Mouse (Mus musculus) liver, postnatal 0 days (tissue): ENCODE results near the gene Mocs1.

Source experiments
- CTCF ChIP-seq: sonication (generic); IDR thresholded peaks from 2 replicates; pipeline ENCODE4 v1.5.1; 2016; ENCODE audit warnings: antibody characterized with exemption, low read depth
- EP300 ChIP-seq: IDR thresholded peaks from 2 replicates; pipeline ENCODE4 v1.6.1; 2016; ENCODE audit warnings: antibody characterized with exemption, low read depth, mild to moderate bottlenecking

DNA sequence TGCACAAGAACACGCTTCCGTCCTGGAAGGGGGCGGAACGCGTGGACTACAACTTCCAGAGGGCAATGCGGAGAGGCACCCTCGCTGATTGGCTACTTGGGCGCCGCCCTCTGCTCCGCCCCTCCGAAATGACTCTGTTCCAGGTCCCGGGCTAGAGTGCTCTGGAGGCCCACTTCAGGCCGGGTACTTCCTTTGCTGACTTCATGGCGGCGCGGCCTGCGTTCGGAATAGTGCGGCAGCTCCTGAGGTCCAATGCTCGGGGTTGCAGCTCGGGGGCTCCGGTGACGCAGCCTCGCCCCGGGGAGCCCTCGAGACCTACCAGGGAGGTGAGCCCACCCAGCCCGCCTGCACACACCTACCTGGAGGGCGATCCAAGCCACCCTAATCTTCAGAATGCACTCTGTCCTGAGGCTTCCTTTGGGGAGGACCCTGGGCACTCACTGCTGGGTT, at the start of gene Mocs1:
- peak; percentile 58; the same call in 1 of the 2 replicates for TF ChIP-seq EP300
- 0 out of 2 replicates have a peak, but pooled peaks have one; percentile 7 for TF ChIP-seq CTCF
